Mouse (Mus musculus) heart, embryonic 13.5 days (tissue): ENCODE data around the gene Ep300. TPM values are rescaled to one million over a fixed set of nuclear protein-coding genes. Genes with fewer than 3 reads are reported as not detected.

ENCODE experiments used
- ATAC-seq: fragments of 200-750 bp; cut with Nextera tagmentation; 2 replicates; pipeline ENCODE4 v1.8.0; 2017; ENCODE audit warnings: moderate TSS enrichment; ENCODE audit not compliant: insufficient number of reproducible peaks, low FRiP score, low TSS enrichment; ENCODE audit errors: extremely low read depth
- H3K27ac ChIP-seq: fragments of 300-500 bp; sonication (generic); replicated peaks from 2 replicates; pipeline ENCODE4 v1.5.1; 2015; ENCODE audit warnings: moderate library complexity, mild to moderate bottlenecking, inconsistent platforms
- H3K27me3 ChIP-seq: fragments of 300-500 bp; sonication (generic); replicated peaks from 2 replicates; pipeline ENCODE4 v1.6.1; 2015; ENCODE audit warnings: mild to moderate bottlenecking, inconsistent platforms
- H3K36me3 ChIP-seq: fragments of 300-500 bp; sonication (generic); 2 replicates; pipeline ENCODE4 v1.6.1; 2015; ENCODE audit warnings: mild to moderate bottlenecking, inconsistent platforms
- H3K4me1 ChIP-seq: fragments of 300-500 bp; sonication (generic); 2 replicates; pipeline ENCODE4 v1.6.1; 2015; ENCODE audit warnings: inconsistent platforms
- H3K4me2 ChIP-seq: fragments of 300-500 bp; sonication (generic); 2 replicates; pipeline ENCODE4 v1.6.1; 2015; ENCODE audit warnings: inconsistent platforms, mild to moderate bottlenecking, moderate library complexity
- H3K4me3 ChIP-seq: fragments of 300-500 bp; sonication (generic); 2 replicates; pipeline ENCODE4 v1.5.1; 2015; ENCODE audit warnings: moderate library complexity, mild to moderate bottlenecking, inconsistent platforms
- H3K9ac ChIP-seq: fragments of 300-500 bp; sonication (generic); 2 replicates; pipeline ENCODE4 v1.6.1; 2015; ENCODE audit warnings: inconsistent platforms, mild to moderate bottlenecking, moderate library complexity
- H3K9me3 ChIP-seq: fragments of 300-500 bp; sonication (generic); 2 replicates; pipeline ENCODE4 v1.6.1; 2016; ENCODE audit warnings: inconsistent platforms
- WGBS: fragments of 180-500 bp; shearing (Covaris S2); methylation state at CpG from one replicate; pipeline ENCODE4 v1.1.7; 2015; ENCODE audit warnings: mixed read lengths; 5-methylcytosine and 5-hydroxymethylcytosine counted together
- polyA plus RNA-seq: library from polyadenylated mRNA; unstranded; fragments of >200 nt; fragmentation: Nextera tagmentation; extraction: Ambion mirVana; gene quantifications from 2 replicates; pipeline ENCODE4 v1.2.1, GENCODE M21; 2015

Gene Ep300
- polyA plus RNA-seq, 1 experiment from 2014 or later: 12.3 TPM

DNA sequence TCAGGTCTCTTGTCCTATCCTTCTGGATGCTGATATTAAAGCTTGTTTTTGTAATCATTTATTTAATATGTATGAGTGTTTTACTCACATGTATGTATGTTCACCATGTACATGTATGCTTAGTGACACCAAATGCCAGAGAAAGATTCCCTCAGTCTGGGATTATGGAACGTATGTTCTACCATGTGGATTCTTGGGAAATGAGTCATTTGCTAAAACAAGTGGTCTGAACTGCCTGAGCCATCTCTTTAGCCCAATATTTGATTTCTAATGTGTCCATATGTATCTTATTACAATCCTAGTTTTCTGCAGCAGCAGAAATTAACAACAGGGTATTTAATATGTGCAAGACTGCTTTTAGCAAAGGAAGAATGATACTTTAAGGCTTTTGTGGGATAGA is 20.1 kb downstream of the Ep300 start:
- WGBS: 46% methylated on average over 1 of the region's 1 CpGs
- Histone ChIP-seq H3K27me3 (no peaks in the 10 kb centered on the region), H3K4me1 (peaks cover 5% of the 10 kb centered on the region; the same call in 1 of the 2 replicates), H3K9ac (no peak overlapping the region), H3K4me2 (no peak overlapping the region), H3K9me3 (no peaks in the 10 kb centered on the region), H3K36me3 (peaks cover 71% of the 10 kb centered on the region), H3K4me3 (no peak overlapping the region), H3K27ac (no peak overlapping the region)
- ATAC-seq: no peak

DNA sequence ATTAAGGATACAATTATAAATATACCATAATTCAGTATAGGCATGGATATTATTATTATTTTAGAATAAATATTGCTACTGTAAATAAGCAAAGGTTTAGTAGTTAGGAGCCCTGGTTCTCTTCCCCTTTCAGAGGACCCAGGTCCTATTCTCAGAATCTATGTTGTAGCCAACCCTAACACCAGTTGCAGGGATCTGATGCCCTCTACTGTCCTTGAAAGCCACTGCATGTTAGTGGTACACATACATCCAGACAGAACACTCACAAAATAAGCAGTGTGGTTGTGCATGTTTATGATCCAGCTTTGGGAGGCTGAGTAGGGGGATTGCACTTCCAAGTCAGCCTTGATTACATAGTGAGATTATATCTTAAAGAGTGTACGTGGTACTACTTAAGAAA is 21.5 kb downstream of the Ep300 start:
- WGBS: 93% methylated on average over 1 of the region's 1 CpGs
- Histone ChIP-seq H3K27me3 (no peaks in the 10 kb centered on the region), H3K36me3 (peaks cover 75% of the 10 kb centered on the region)

DNA sequence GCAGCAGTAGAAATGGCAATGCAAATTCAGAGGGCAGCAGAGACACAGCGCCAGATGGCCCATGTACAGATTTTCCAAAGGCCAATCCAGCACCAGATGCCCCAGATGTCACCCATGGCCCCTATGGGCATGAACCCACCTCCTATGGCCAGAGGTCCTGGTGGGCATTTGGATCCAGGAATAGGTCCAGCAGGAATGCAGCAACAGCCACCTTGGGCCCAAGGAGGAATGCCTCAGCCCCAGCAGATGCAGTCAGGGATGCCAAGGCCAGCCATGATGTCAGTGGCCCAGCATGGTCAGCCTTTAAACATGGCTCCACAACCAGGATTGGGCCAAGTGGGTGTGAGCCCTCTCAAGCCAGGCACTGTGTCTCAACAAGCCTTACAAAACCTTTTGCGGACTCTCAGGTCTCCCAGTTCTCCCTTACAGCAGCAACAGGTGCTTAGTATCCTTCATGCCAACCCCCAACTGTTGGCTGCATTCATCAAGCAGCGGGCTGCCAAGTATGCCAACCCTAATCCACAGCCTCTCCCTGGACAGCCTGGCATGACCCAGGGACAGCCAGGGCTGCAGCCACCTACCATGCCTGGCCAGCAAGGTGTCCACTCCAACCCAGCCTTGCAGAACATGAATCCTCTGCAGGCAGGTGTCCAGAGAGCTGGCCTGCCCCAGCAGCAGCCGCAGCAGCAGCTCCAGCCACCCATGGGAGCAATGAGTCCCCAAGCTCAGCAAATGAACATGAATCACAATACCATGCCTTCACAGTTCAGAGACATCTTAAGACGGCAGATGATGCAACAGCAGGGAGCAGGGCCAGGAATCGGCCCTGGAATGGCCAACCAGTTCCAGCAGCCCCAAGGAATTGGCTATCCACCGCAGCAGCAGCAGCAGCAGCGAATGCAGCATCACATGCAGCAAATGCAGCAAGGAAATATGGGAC is 64.6 kb downstream of the Ep300 start:
- Histone ChIP-seq H3K27me3 (no peaks in the 10 kb centered on the region), H3K9me3 (no peaks in the 10 kb centered on the region), H3K4me3 (no peak overlapping the region), H3K36me3 (peaks cover 78% of the 10 kb centered on the region), H3K4me1 (no peaks in the 10 kb centered on the region), H3K4me2 (no peak overlapping the region), H3K9ac (no peak overlapping the region), H3K27ac (no peak overlapping the region)
- no peak for ATAC-seq
- WGBS: 91% methylated on average over 8 of the region's 8 CpGs

More for the DNA sequence above, 21.5 kb downstream of the Ep300 start:
- H3K4me1 ChIP-seq: peaks cover 5% of the 10 kb centered on the region; the same call in 1 of the 2 replicates
- no peak for ATAC-seq
- no peak overlapping the region for H3K27ac ChIP-seq
- H3K4me2 ChIP-seq: no peak overlapping the region
- no peak overlapping the region for H3K4me3 ChIP-seq
- no peak overlapping the region for H3K9ac ChIP-seq
- no peaks in the 10 kb centered on the region for H3K9me3 ChIP-seq

DNA sequence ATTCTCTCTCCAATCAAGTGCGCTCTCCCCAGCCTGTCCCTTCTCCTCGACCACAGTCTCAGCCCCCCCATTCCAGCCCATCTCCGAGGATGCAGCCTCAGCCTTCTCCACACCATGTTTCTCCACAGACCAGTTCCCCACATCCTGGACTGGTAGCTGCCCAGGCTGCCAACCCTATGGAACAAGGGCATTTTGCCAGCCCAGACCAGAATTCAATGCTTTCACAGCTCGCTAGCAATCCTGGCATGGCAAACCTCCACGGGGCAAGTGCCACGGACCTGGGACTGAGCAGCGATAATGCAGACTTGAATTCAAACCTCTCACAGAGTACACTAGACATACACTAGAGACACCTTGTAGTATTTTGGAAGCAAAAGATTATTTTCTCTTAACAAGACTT is 65.5 kb downstream of the Ep300 start:
- WGBS: 88% methylated on average over 7 of the region's 7 CpGs
- no peak overlapping the region for H3K27ac ChIP-seq
- no peak for ATAC-seq
- H3K9me3 ChIP-seq: no peaks in the 10 kb centered on the region
- peaks cover 69% of the 10 kb centered on the region for H3K36me3 ChIP-seq
- H3K4me2 ChIP-seq: no peak overlapping the region
- H3K27me3 ChIP-seq: no peaks in the 10 kb centered on the region
- H3K4me1 ChIP-seq: no peaks in the 10 kb centered on the region
- H3K9ac ChIP-seq: no peak overlapping the region
- H3K4me3 ChIP-seq: no peak overlapping the region

DNA sequence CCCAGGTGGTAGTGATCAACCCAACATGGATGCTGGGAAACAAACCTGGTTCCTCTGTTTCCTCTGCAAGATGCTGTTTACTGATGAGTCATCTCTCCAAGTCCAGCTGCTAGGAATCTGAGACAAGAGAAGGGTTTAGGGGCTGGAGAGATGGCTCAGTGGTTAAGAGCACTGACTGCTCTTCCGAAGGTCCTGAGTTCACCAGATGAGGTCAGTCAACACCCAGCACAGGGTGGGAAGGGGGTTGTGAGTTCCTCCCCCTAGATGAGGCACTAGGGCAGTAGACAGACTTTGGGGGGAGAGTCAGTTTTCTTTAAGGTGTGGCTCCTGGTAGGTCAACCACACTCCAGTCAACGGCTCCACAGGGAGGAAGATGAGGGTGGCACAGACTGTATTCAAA is 76.5 kb downstream of the Ep300 start:
- WGBS: 95% methylated on average over 2 of the region's 2 CpGs
- Histone ChIP-seq H3K9ac (no peak overlapping the region), H3K4me1 (peaks cover 9% of the 10 kb centered on the region), H3K27me3 (no peaks in the 10 kb centered on the region), H3K4me3 (no peak overlapping the region), H3K9me3 (no peaks in the 10 kb centered on the region), H3K27ac (no peak overlapping the region), H3K4me2 (no peak overlapping the region), H3K36me3 (no peaks in the 10 kb centered on the region)
- ATAC-seq: no peak

DNA sequence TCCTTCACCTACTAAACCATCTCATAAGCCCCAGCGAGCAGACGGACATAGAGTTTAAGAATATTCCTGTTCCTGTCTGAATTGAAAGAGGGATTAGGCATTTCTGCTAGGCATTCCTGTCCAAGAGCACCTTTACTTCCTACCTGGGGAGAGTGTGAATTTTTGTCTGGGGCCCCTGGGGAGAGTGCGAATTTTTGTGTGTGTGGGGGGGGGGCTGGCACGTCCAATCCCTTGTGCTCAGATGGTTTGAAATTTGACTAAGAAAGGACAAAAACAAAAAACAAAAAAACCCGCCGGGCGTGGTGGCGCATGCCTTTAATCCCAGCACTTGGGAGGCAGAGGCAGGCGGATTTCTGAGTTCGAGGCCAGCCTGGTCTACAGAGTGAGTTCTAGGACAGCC is 78.1 kb downstream of the Ep300 start:
- no peak for ATAC-seq
- WGBS: 61% methylated on average over 10 of the region's 10 CpGs

DNA sequence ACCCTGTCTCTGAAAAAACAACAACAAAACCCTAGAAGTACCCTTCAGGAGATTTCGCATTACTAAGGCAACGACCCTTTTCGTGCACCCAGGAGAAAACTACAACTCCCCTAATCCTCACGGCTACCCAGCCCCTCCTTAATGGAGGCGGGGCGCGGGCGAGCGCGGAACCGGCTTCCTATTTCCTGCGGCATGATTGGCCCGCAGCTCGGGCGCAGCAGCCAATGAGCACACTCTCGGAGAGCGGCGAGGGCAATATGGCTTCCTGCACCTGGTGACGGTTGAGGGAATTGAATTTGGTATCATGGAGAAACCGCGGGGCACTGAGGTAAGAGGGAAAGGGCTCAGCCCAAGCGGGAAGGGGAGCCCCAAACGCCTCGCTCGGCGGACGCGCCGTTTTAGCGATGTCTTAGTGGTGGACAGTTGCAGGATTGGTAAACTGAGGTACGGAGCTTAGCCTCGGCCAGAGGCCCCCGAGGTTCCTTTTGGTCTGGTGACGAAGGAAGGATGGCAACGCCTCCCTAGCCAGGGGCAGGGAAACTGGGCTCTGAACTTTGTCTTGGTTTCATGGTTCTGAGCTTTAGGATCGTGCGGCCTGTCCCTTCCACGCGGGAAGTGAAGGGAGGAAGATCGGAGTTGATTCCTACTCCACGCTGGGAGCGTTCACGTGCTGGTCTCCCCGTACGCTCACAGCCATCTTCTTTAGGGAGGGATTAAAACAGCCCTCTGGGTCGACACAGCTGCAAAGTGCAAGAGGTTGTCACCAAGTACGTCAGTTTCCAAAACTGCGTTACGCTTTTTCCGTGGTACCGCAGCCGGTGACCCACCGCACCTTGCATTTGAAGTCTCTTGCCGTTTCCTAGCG is 78.8 kb downstream of the Ep300 start, which contains the start of gene L3mbtl2:
Gene L3mbtl2 (plus strand): TSS at position 193 of the 865 bp plus-strand sequence.
- under 1% methylated on average over 55 of the region's 55 CpGs for WGBS
- H3K27ac ChIP-seq: peak within 1 kb of the TSS; percentile 43; the same call in 1 of the 2 replicates
- peak within 1 kb of the TSS; percentile 91 for H3K4me2 ChIP-seq
- no peaks in the 10 kb centered on the region for H3K9me3 ChIP-seq
- H3K4me1 ChIP-seq: peaks cover 9% of the 10 kb centered on the region
- peak; percentile 91 for ATAC-seq
- H3K36me3 ChIP-seq: peaks cover 21% of the 10 kb centered on the region
- no peaks in the 10 kb centered on the region for H3K27me3 ChIP-seq
- peak within 1 kb of the TSS; percentile 88 for H3K4me3 ChIP-seq
- H3K9ac ChIP-seq: peak within 1 kb of the TSS; percentile 84

More for the DNA sequence above, 78.1 kb downstream of the Ep300 start:
- peak overlapping the region; percentile 88 for H3K4me3 ChIP-seq
- H3K27ac ChIP-seq: no peak overlapping the region
- no peaks in the 10 kb centered on the region for H3K27me3 ChIP-seq
- peaks cover 14% of the 10 kb centered on the region for H3K36me3 ChIP-seq
- no peak overlapping the region for H3K9ac ChIP-seq
- peaks cover 9% of the 10 kb centered on the region for H3K4me1 ChIP-seq
- H3K4me2 ChIP-seq: peak overlapping the region; percentile 91
- H3K9me3 ChIP-seq: no peaks in the 10 kb centered on the region

DNA sequence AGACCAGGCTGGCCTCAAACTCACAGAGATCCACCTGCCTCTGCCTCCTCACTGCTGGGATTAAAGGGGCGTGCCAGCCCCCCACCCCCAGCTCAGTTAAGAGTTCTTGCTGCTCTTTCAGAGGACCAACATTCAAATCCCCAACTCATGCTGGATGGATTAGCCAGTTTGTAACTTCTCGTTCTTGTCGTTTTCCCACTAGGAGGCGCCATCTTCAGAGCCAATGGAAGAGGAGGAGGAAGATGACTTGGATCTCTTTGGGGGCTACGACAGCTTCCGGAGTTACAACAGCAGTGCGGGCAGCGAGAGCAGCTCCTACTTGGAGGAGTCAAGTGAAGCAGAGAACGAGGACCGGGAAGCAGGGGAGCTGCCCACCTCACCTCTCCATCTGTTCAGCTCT is 81.8 kb downstream of the Ep300 start:
- Histone ChIP-seq H3K9me3 (no peaks in the 10 kb centered on the region), H3K4me1 (peaks cover 9% of the 10 kb centered on the region), H3K4me3 (no peak overlapping the region), H3K4me2 (no peak overlapping the region), H3K27ac (no peak overlapping the region), H3K9ac (no peak overlapping the region), H3K27me3 (no peaks in the 10 kb centered on the region), H3K36me3 (peaks cover 48% of the 10 kb centered on the region)
- WGBS: 83% methylated on average over 10 of the region's 10 CpGs
- ATAC-seq: no peak

DNA sequence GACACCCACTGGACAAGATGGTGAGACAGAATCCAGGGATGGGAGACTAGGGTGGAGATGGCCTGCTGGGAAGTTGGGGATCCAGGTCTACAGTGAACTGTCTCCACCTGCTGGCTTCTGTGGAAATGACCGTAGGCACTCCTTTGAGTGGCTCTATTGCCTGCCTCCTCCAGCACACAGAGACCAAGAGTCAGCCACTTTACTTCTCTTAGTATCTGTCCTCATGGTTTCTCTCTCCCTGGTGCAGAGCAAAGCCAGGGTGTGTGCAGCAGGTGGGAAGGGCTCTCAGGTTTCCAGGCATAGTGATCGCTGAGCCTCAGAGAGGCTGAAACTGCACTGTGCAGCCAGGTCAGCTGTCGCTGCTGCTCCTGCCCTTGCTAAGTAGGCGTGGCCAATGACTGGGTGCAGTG is 85.1 kb downstream of the Ep300 start:
- H3K36me3 ChIP-seq: peaks cover 72% of the 10 kb centered on the region
- H3K9me3 ChIP-seq: no peaks in the 10 kb centered on the region
- H3K27ac ChIP-seq: no peak overlapping the region
- no peak overlapping the region for H3K4me3 ChIP-seq
- no peak for ATAC-seq
- no peak overlapping the region for H3K4me2 ChIP-seq
- H3K4me1 ChIP-seq: peaks cover under 1% of the 10 kb centered on the region; the same call in 1 of the 2 replicates
- 85% methylated on average over 4 of the region's 4 CpGs for WGBS
- no peak overlapping the region for H3K9ac ChIP-seq
- no peaks in the 10 kb centered on the region for H3K27me3 ChIP-seq

DNA sequence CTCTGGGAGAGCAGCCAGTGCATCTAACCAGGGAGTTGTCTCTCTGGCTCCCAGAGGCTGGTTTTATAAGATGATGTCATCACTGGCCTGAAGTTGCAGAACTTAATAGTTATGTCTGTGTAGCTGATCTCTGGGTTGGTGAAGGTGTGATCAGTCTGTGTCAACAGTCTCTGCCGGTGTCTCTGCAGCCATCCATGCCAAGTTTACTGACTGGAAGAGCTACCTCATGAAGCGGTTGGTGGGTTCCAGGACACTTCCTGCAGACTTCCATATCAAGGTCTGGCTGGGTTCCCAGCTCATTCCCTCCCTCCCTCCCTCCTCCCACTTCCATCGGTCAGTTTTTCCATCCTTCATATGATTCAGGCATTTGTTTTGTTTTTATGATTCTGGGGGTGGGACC is 91.5 kb downstream of the Ep300 start:
- 53% methylated on average over 3 of the region's 3 CpGs for WGBS
- H3K27me3 ChIP-seq: no peaks in the 10 kb centered on the region
- H3K27ac ChIP-seq: peak overlapping the region; percentile 77
- H3K4me2 ChIP-seq: no peak overlapping the region
- H3K9ac ChIP-seq: no peak overlapping the region
- peaks cover 78% of the 10 kb centered on the region for H3K36me3 ChIP-seq
- no peak; the same call in 1 of the 2 replicates for ATAC-seq
- no peak overlapping the region for H3K4me3 ChIP-seq
- H3K9me3 ChIP-seq: no peaks in the 10 kb centered on the region
- peaks cover 8% of the 10 kb centered on the region for H3K4me1 ChIP-seq

DNA sequence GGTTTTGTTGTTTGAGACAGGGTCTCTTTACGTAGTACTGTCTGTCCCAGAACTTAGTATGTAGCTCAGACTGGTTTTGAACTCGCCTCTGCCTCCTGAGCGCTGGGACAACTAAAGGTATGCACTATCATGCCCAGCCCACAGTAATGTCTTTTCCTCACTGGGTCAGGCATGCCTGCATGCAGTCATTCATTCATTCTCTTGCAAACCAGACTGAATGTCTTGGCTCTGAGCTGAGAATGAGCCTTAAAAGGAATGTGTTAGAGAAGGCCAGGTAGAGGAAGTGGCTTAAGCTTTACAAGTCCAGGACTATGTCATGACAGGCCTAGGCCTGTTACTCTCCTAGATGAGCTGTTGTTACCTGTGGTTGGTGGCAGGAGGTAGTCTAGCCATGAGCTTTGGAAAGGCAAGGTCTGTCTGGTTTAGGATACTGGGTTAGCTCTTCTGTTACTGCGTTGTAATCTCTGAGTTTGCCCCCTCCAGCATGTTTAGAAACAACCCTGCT is 95.2 kb downstream of the Ep300 start:
- Histone ChIP-seq H3K9ac (no peak overlapping the region), H3K9me3 (no peaks in the 10 kb centered on the region), H3K4me1 (peaks cover 8% of the 10 kb centered on the region), H3K4me3 (no peak overlapping the region), H3K36me3 (peaks cover 87% of the 10 kb centered on the region), H3K4me2 (no peak overlapping the region), H3K27ac (no peak overlapping the region), H3K27me3 (no peaks in the 10 kb centered on the region)
- 86% methylated on average over 4 of the region's 4 CpGs for WGBS
- ATAC-seq: no peak
